Mouse (Mus musculus) small intestine, adult 2 months (tissue): ENCODE data around the gene Klc1.

Experiments
- CTCF ChIP-seq: fragments of 200-500 bp; IDR thresholded peaks from 2 replicates; pipeline ENCODE4 v1.5.1; 2012; ENCODE audit warnings: low read depth, mild to moderate bottlenecking, control low read depth, inconsistent platforms, low read length, moderate library complexity, mixed read lengths; ENCODE audit not compliant: insufficient replicate concordance, insufficient read length; ENCODE audit errors: extremely low read depth
- POLR2A ChIP-seq: fragments of 200-500 bp; IDR thresholded peaks from 2 replicates; pipeline ENCODE4 v1.6.1; 2012; ENCODE audit warnings: low read depth, mild to moderate bottlenecking, control low read depth, inconsistent platforms, low read length, moderate library complexity

DNA sequence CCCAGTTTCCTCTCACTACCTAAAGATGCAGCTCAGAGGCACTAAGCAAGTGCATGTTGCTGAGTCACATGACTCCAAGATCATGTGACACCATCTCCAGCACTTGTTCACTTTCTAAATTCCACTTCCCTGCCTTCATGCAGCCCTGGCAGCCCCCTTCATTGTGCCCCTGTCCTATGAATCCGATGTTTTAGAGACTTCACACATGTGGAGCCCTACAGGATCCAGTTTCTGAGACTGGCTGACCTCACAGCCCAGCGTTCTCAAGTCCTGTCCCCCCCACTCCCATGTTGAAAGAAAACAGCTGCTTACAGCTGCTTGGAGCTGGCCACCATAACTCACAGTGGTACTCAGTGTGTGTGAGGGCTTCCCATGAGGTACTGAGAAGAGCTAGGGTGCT is 15.2 kb upstream of the Klc1 start:
- no peak for TF ChIP-seq CTCF
- no peak for TF ChIP-seq POLR2A
